Mouse (Mus musculus): ENCODE results near the gene Ndufab1.

The Ndufab1 gene

GRCm38 (mm10) chr7:122067517-122068381 lies 33.9 kb downstream of the Ndufab1 start:
- DNase-seq (ENCODE audit: low spot score), result no peak

- DNase-seq (ENCODE audit: low spot score), result peak; percentile 94
Observed at GRCm38 (mm10) chr7:122066945-122067516, 34.7 kb downstream of the Ndufab1 start, which contains the start of the genes Ubfd1 and Ears2. Gene Ubfd1, plus strand, starts transcription at chr7:122067175. Gene Ears2, minus strand, starts transcription at chr7:122067263.

GRCm38 (mm10) chr7:122066102-122066944 lies 35.4 kb downstream of the Ndufab1 start:
- no peak for DNase-seq (ENCODE audit: low spot score)

GRCm38 (mm10) chr7:122065656-122066055 lies 36.0 kb downstream of the Ndufab1 start:
- DNase-seq (ENCODE audit: low spot score), result no peak

GRCm38 (mm10) chr7:122056633-122057032 lies 45.1 kb downstream of the Ndufab1 start:
- no peak for DNase-seq (ENCODE audit: low spot score)

GRCm38 (mm10) chr7:122050834-122051233 lies 50.9 kb downstream of the Ndufab1 start:
- no peak for DNase-seq (ENCODE audit: low spot score)

- DNase-seq (ENCODE audit: low spot score), result no peak
Observed at GRCm38 (mm10) chr7:122048191-122048590, 53.5 kb downstream of the Ndufab1 start.

GRCm38 (mm10) chr7:122046813-122047212 lies 54.9 kb downstream of the Ndufab1 start:
- DNase-seq (ENCODE audit: low spot score), result no peak

- DNase-seq (ENCODE audit: low spot score), result no peak
Observed at GRCm38 (mm10) chr7:122045711-122046110, 56.0 kb downstream of the Ndufab1 start.

GRCm38 (mm10) chr7:122045181-122045634 lies 56.5 kb downstream of the Ndufab1 start:
- peak; percentile 48 for DNase-seq (ENCODE audit: low spot score)

GRCm38 (mm10) chr7:122044106-122044505 lies 57.6 kb downstream of the Ndufab1 start:
- DNase-seq (ENCODE audit: low spot score), result no peak
